Mouse (Mus musculus) midbrain, embryonic 10.5 days (tissue): ENCODE measurements around the gene Cherp. TPM values are rescaled to one million over a fixed set of nuclear protein-coding genes. Genes with fewer than 3 reads are reported as not detected.

ENCODE experiments used
- DNase-seq: peaks from one replicate; pipeline ENCODE4 v3.0.0-alpha.2; 2017; ENCODE audit warnings: low spot score
- H3K27ac ChIP-seq: fragments of 300-500 bp; sonication (generic); replicated peaks from 2 replicates; pipeline ENCODE4 v1.5.1; 2016; ENCODE audit warnings: mild to moderate bottlenecking
- H3K27me3 ChIP-seq: fragments of 300-500 bp; sonication (generic); 2 replicates; pipeline ENCODE4 v1.6.1; 2016; ENCODE audit warnings: low read depth, mild to moderate bottlenecking; ENCODE audit not compliant: poor library complexity, severe bottlenecking
- H3K36me3 ChIP-seq: fragments of 300-500 bp; sonication (generic); 2 replicates; pipeline ENCODE4 v1.6.1; 2016; ENCODE audit warnings: mild to moderate bottlenecking, moderate library complexity
- H3K4me1 ChIP-seq: fragments of 300-500 bp; sonication (generic); 2 replicates; pipeline ENCODE4 v1.6.1; 2016
- H3K4me3 ChIP-seq: fragments of 300-500 bp; sonication (generic); 2 replicates; pipeline ENCODE4 v1.5.1; 2016; ENCODE audit warnings: mild to moderate bottlenecking, moderate library complexity
- H3K9me3 ChIP-seq: fragments of 300-500 bp; sonication (generic); replicated peaks from 2 replicates; pipeline ENCODE4 v1.6.1; 2016; ENCODE audit warnings: mild to moderate bottlenecking
- WGBS: fragments of 180-500 bp; shearing (Covaris S2); methylation state at CpG from one replicate; pipeline ENCODE4 v1.1.7; 2016; 5-methylcytosine and 5-hydroxymethylcytosine counted together
- polyA plus RNA-seq: library from polyadenylated mRNA; unstranded; fragments of >200 nt; fragmentation: Nextera tagmentation; extraction: Ambion mirVana; gene quantifications from 2 replicates; pipeline ENCODE4 v1.2.1, GENCODE M21; 2016

The Cherp gene
- polyA plus RNA-seq, 1 experiment from 2014 or later = 96.8 TPM

- 90% methylated on average over 4 of the region's 4 CpGs for WGBS
- Histone ChIP-seq H3K36me3 (peaks cover 87% of the 10 kb centered on the region), H3K9me3 (no peaks in the 10 kb centered on the region), H3K27ac (no peak overlapping the region), H3K27me3 (no peaks in the 10 kb centered on the region), H3K4me3 (no peak overlapping the region), H3K4me1 (no peaks in the 10 kb centered on the region)
- no peak for DNase-seq
Observed at GRCm38 (mm10) chr8:72459881-72460533, 15.0 kb downstream of the Cherp start.

- Histone ChIP-seq H3K4me1 (no peaks in the 10 kb centered on the region), H3K4me3 (no peak overlapping the region), H3K9me3 (no peaks in the 10 kb centered on the region; the same call in 1 of the 2 replicates), H3K27ac (no peak overlapping the region), H3K36me3 (peaks cover 87% of the 10 kb centered on the region), H3K27me3 (no peaks in the 10 kb centered on the region)
- 92% methylated on average over 6 of the region's 6 CpGs for WGBS
- no peak for DNase-seq
Observed at GRCm38 (mm10) chr8:72458457-72458856, 16.6 kb downstream of the Cherp start.

- H3K27me3 ChIP-seq = no peaks in the 10 kb centered on the region
- DNase-seq = no peak
- H3K4me3 ChIP-seq = no peak overlapping the region
- peaks cover 87% of the 10 kb centered on the region for H3K36me3 ChIP-seq
- 89% methylated on average over 3 of the region's 3 CpGs for WGBS
- no peak overlapping the region for H3K27ac ChIP-seq
- H3K4me1 ChIP-seq = no peaks in the 10 kb centered on the region
- H3K9me3 ChIP-seq = no peaks in the 10 kb centered on the region; the same call in 1 of the 2 replicates
Observed at GRCm38 (mm10) chr8:72457806-72458205, 17.2 kb downstream of the Cherp start.

- no peak overlapping the region for H3K27ac ChIP-seq
- no peaks in the 10 kb centered on the region; the same call in 1 of the 2 replicates for H3K9me3 ChIP-seq
- H3K4me1 ChIP-seq = no peaks in the 10 kb centered on the region
- WGBS = 87% methylated on average over 4 of the region's 4 CpGs
- peaks cover 85% of the 10 kb centered on the region for H3K36me3 ChIP-seq
- DNase-seq = no peak
- H3K4me3 ChIP-seq = no peak overlapping the region
- no peaks in the 10 kb centered on the region for H3K27me3 ChIP-seq
Observed at GRCm38 (mm10) chr8:72455317-72455716, 19.7 kb downstream of the Cherp start.

GRCm38 (mm10) chr8:72453904-72454303 lies 21.1 kb downstream of the Cherp start:
- Histone ChIP-seq H3K4me3 (no peak overlapping the region), H3K27me3 (no peaks in the 10 kb centered on the region), H3K9me3 (no peaks in the 10 kb centered on the region; the same call in 1 of the 2 replicates), H3K27ac (no peak overlapping the region), H3K36me3 (peaks cover 85% of the 10 kb centered on the region), H3K4me1 (no peaks in the 10 kb centered on the region)
- 93% methylated on average over 2 of the region's 2 CpGs for WGBS
- no peak for DNase-seq

GRCm38 (mm10) chr8:72451516-72451915 lies 23.5 kb downstream of the Cherp start:
- 92% methylated on average over 8 of the region's 8 CpGs for WGBS
- no peak for DNase-seq
- H3K9me3 ChIP-seq = no peaks in the 10 kb centered on the region; the same call in 1 of the 2 replicates
- H3K27ac ChIP-seq = no peak overlapping the region
- H3K4me3 ChIP-seq = no peak overlapping the region
- H3K36me3 ChIP-seq = peaks cover 86% of the 10 kb centered on the region
- no peaks in the 10 kb centered on the region for H3K4me1 ChIP-seq
- no peaks in the 10 kb centered on the region for H3K27me3 ChIP-seq

- 92% methylated on average over 6 of the region's 6 CpGs for WGBS
- no peak for DNase-seq
- H3K27ac ChIP-seq = no peak overlapping the region
- H3K9me3 ChIP-seq = no peaks in the 10 kb centered on the region
- H3K36me3 ChIP-seq = peaks cover 30% of the 10 kb centered on the region
- H3K4me3 ChIP-seq = no peak overlapping the region
- no peaks in the 10 kb centered on the region for H3K27me3 ChIP-seq
- H3K4me1 ChIP-seq = peaks cover 10% of the 10 kb centered on the region
Observed at GRCm38 (mm10) chr8:72445071-72445470, 30.0 kb downstream of the Cherp start.

- no peaks in the 10 kb centered on the region for H3K27me3 ChIP-seq
Observed at GRCm38 (mm10) chr8:72443994-72444350, 31.1 kb downstream of the Cherp start.

GRCm38 (mm10) chr8:72443338-72443993 lies 31.6 kb downstream of the Cherp start, which contains the start of the genes Calr3 and 1700030K09Rik:
Gene Calr3, minus strand, starts transcription at chr8:72443870.
Gene 1700030K09Rik, plus strand, starts transcription at chr8:72443880.
- Histone ChIP-seq H3K36me3 (peaks cover 14% of the 10 kb centered on the region), H3K9me3 (no peaks in the 10 kb centered on the region), H3K4me3 (peak within 1 kb of the TSS; percentile 58), H3K4me1 (peaks cover 10% of the 10 kb centered on the region), H3K27me3 (no peaks in the 10 kb centered on the region), H3K27ac (peak within 1 kb of the TSS; percentile 90)
- WGBS = 5% methylated on average over 34 of the region's 34 CpGs
- DNase-seq = peak; percentile 98

More at GRCm38 (mm10) chr8:72443994-72444350, 31.1 kb downstream of the Cherp start:
- Histone ChIP-seq H3K27ac (peak overlapping the region; percentile 90), H3K4me3 (peak overlapping the region; percentile 58), H3K4me1 (peaks cover 10% of the 10 kb centered on the region), H3K9me3 (no peaks in the 10 kb centered on the region), H3K36me3 (peaks cover 19% of the 10 kb centered on the region)
- no peak for DNase-seq
- WGBS = 46% methylated on average over 6 of the region's 6 CpGs

GRCm38 (mm10) chr8:72438248-72439015 lies 36.6 kb downstream of the Cherp start:
- no peak overlapping the region for H3K4me3 ChIP-seq
- 74% methylated on average over 8 of the region's 8 CpGs for WGBS
- H3K36me3 ChIP-seq = no peaks in the 10 kb centered on the region
- no peaks in the 10 kb centered on the region for H3K9me3 ChIP-seq
- no peak for DNase-seq
- no peaks in the 10 kb centered on the region for H3K27me3 ChIP-seq
- H3K4me1 ChIP-seq = peaks cover 4% of the 10 kb centered on the region
- no peak overlapping the region for H3K27ac ChIP-seq

GRCm38 (mm10) chr8:72434952-72435351 lies 40.1 kb downstream of the Cherp start:
- Histone ChIP-seq H3K4me1 (no peaks in the 10 kb centered on the region), H3K27me3 (no peaks in the 10 kb centered on the region), H3K4me3 (no peak overlapping the region), H3K9me3 (no peaks in the 10 kb centered on the region), H3K36me3 (no peaks in the 10 kb centered on the region), H3K27ac (no peak overlapping the region)
- DNase-seq = no peak
- 65% methylated on average over 2 of the region's 2 CpGs for WGBS

GRCm38 (mm10) chr8:72429676-72430075 lies 45.4 kb downstream of the Cherp start:
- Histone ChIP-seq H3K36me3 (no peaks in the 10 kb centered on the region), H3K4me1 (no peaks in the 10 kb centered on the region), H3K27ac (no peak overlapping the region), H3K9me3 (no peaks in the 10 kb centered on the region), H3K4me3 (no peak overlapping the region), H3K27me3 (no peaks in the 10 kb centered on the region)
- 55% methylated on average over 13 of the region's 13 CpGs for WGBS
- DNase-seq = no peak
